Mouse (Mus musculus) mature B cell (primary cell): ENCODE data around the gene Il6ra.

Experiments
- in situ Hi-C: fragments of 300-500 bp; cut with MboI; formaldehyde crosslinking; loops from 2 replicates; pipeline ENCODE4 v1.14.3; 2019

Il6ra gene

GRCm38 (mm10) chr3:89853752-89854151 is 59.2 kb downstream of the Il6ra start:
- in situ Hi-C loops = loop anchor here (10.0 kb wide), 1 partner anchor 69 kb away; no protein-coding TSS in a partner anchor

- in situ Hi-C loops = no loop called here
Observed at GRCm38 (mm10) chr3:89848083-89848482, 64.9 kb downstream of the Il6ra start.

- in situ Hi-C loops = no loop called here
Observed at GRCm38 (mm10) chr3:89847596-89847995, 65.4 kb downstream of the Il6ra start.

- in situ Hi-C loops = no loop called here
Observed at GRCm38 (mm10) chr3:89847126-89847525, 65.9 kb downstream of the Il6ra start.

GRCm38 (mm10) chr3:89845814-89846213 is 67.2 kb downstream of the Il6ra start:
- in situ Hi-C loops = no loop called here

- in situ Hi-C loops = no loop called here
Observed at GRCm38 (mm10) chr3:89843148-89843547, 69.8 kb downstream of the Il6ra start.

- in situ Hi-C loops = no loop called here
Observed at GRCm38 (mm10) chr3:89842258-89842657, 70.7 kb downstream of the Il6ra start.

- in situ Hi-C loops = no loop called here
Observed at GRCm38 (mm10) chr3:89835362-89835761, 77.6 kb downstream of the Il6ra start.

- in situ Hi-C loops = no loop called here
Observed at GRCm38 (mm10) chr3:89830815-89831591, 82.0 kb downstream of the Il6ra start, which contains the start of gene She. TSS of gene She (plus strand) at chr3:89831370.

GRCm38 (mm10) chr3:89826295-89826694 is 86.7 kb downstream of the Il6ra start:
- in situ Hi-C loops = no loop called here

- in situ Hi-C loops = no loop called here
Observed at GRCm38 (mm10) chr3:89823594-89823993, 89.4 kb downstream of the Il6ra start.

GRCm38 (mm10) chr3:89821548-89822480 is 91.2 kb downstream of the Il6ra start:
- in situ Hi-C loops = no loop called here

- in situ Hi-C loops = no loop called here
Observed at GRCm38 (mm10) chr3:89821096-89821513, 91.9 kb downstream of the Il6ra start.

GRCm38 (mm10) chr3:89820311-89821095 is 92.5 kb downstream of the Il6ra start:
- in situ Hi-C loops = no loop called here

GRCm38 (mm10) chr3:89819897-89820296 is 93.1 kb downstream of the Il6ra start:
- in situ Hi-C loops = no loop called here

- in situ Hi-C loops = no loop called here
Observed at GRCm38 (mm10) chr3:89818605-89819004, 94.4 kb downstream of the Il6ra start.

- in situ Hi-C loops = no loop called here
Observed at GRCm38 (mm10) chr3:89817056-89817455, 95.9 kb downstream of the Il6ra start.
